Mouse (Mus musculus) heart, embryonic 11.5 days (tissue): ENCODE results near the gene 4930595D18Rik. TPM values are rescaled to one million over a fixed set of nuclear protein-coding genes. Genes with fewer than 3 reads are reported as not detected.

ENCODE experiments used
- ATAC-seq: fragments of 200-750 bp; cut with Nextera tagmentation; replicated peaks from 2 replicates; pipeline ENCODE4 v1.8.0; 2017; ENCODE audit warnings: moderate library complexity; ENCODE audit not compliant: insufficient number of reproducible peaks, low FRiP score, low TSS enrichment
- H3K27ac ChIP-seq: fragments of 300-500 bp; sonication (generic); 2 replicates; pipeline ENCODE4 v1.5.1; 2014; ENCODE audit warnings: mild to moderate bottlenecking, low read depth, low read length
- H3K27me3 ChIP-seq: fragments of 300-500 bp; sonication (generic); 2 replicates; pipeline ENCODE4 v1.6.1; 2014; ENCODE audit warnings: mild to moderate bottlenecking, low read length, mixed read lengths; ENCODE audit not compliant: control insufficient read depth, insufficient read depth
- H3K36me3 ChIP-seq: fragments of 300-500 bp; sonication (generic); 2 replicates; pipeline ENCODE4 v1.6.1; 2014; ENCODE audit warnings: mild to moderate bottlenecking, low read length, moderate library complexity, mixed read lengths; ENCODE audit not compliant: control insufficient read depth, insufficient read depth
- H3K4me1 ChIP-seq: fragments of 300-500 bp; sonication (generic); 2 replicates; pipeline ENCODE4 v1.6.1; 2014; ENCODE audit warnings: low read length; ENCODE audit not compliant: control insufficient read depth, insufficient read depth
- H3K4me2 ChIP-seq: fragments of 300-500 bp; sonication (generic); 2 replicates; pipeline ENCODE4 v1.6.1; 2014; ENCODE audit warnings: mild to moderate bottlenecking, moderate library complexity
- H3K4me3 ChIP-seq: fragments of 300-500 bp; sonication (generic); 2 replicates; pipeline ENCODE4 v1.5.1; 2014; ENCODE audit warnings: low read depth, low read length
- H3K9ac ChIP-seq: fragments of 300-500 bp; sonication (generic); 2 replicates; pipeline ENCODE4 v1.6.1; 2014; ENCODE audit warnings: mild to moderate bottlenecking, low read depth, low read length, moderate library complexity
- H3K9me3 ChIP-seq: fragments of 300-500 bp; sonication (generic); replicated peaks from 2 replicates; pipeline ENCODE4 v1.6.1; 2016; ENCODE audit warnings: low read length; ENCODE audit not compliant: control insufficient read depth
- WGBS: fragments of 180-500 bp; shearing (Covaris S2); extraction: QIAGEN DNeasy Blood & Tissue Kit; methylation state at CpG from one replicate; pipeline ENCODE4 v1.1.7; 2014; ENCODE audit not compliant: insufficient replicate concordance; 5-methylcytosine and 5-hydroxymethylcytosine counted together
- polyA plus RNA-seq: library from polyadenylated mRNA; unstranded; fragments of >200 nt; fragmentation: Nextera tagmentation; extraction: Ambion mirVana; gene quantifications from 2 replicates; pipeline ENCODE4 v1.2.1, GENCODE M21; 2014

4930595D18Rik gene
- polyA plus RNA-seq, 1 experiment from 2014 or later: not detected

DNA sequence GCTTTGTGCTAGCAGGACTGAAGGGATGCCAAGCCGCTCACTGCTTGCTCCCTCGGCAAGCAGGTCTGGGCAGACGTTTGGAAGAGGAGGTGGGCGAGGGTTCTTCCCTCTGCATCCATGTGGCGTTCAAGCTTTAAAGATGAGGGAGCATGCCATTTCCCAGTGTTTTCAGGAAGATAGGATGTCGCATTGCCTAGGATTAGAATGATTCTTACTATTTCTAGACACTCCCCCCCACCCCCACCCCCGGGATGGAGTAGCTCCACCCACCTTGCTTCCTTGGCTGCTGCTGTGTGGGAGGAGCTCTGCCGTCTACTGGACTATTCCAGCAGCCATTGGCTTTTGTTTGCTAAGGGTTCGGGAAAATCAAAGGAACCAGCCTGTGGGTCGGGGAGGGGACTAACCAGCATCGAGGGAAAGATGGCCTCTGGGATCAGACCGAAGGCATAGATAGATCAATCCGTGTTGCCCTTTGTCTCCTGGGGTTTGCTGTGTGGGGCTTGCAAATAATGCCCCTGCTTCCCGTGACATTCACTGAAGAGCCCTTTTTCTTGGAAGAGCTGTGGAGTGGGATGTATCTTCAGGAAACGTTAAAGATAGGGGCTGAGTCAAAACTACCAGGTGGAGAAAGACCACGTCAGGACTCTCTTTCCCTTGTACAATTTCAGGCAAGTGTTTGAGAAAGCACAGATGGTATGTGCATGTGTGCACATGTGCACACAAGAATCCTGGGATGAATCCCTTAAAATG, 21.8 kb downstream of the 4930595D18Rik start:
- Histone ChIP-seq H3K4me1 (peaks cover 18% of the 10 kb centered on the region), H3K4me2 (peak overlapping the region; percentile 64), H3K4me3 (peak overlapping the region; percentile 31), H3K27ac (peak overlapping the region; percentile 10; the same call in 1 of the 2 replicates), H3K9ac (peak overlapping the region; percentile 61), H3K36me3 (no peaks in the 10 kb centered on the region), H3K27me3 (no peaks in the 10 kb centered on the region), H3K9me3 (no peaks in the 10 kb centered on the region)
- WGBS: 9% methylated on average over 16 of the region's 16 CpGs
- no peak for ATAC-seq

GRCm38 (mm10) chr12:111161943-111162311, 22.4 kb downstream of the 4930595D18Rik start:
- no peaks in the 10 kb centered on the region for H3K27me3 ChIP-seq
- no peaks in the 10 kb centered on the region for H3K36me3 ChIP-seq
- 34% methylated on average over 7 of the region's 7 CpGs for WGBS
- peak overlapping the region; percentile 31 for H3K4me3 ChIP-seq
- H3K27ac ChIP-seq: 0 out of 2 replicates have a peak overlapping the region, but pooled peaks have one; percentile 29
- no peaks in the 10 kb centered on the region for H3K9me3 ChIP-seq
- H3K4me1 ChIP-seq: peaks cover 18% of the 10 kb centered on the region
- ATAC-seq: no peak
- peak overlapping the region; percentile 64 for H3K4me2 ChIP-seq
- H3K9ac ChIP-seq: 0 out of 2 replicates have a peak overlapping the region, but pooled peaks have one; percentile 39

DNA sequence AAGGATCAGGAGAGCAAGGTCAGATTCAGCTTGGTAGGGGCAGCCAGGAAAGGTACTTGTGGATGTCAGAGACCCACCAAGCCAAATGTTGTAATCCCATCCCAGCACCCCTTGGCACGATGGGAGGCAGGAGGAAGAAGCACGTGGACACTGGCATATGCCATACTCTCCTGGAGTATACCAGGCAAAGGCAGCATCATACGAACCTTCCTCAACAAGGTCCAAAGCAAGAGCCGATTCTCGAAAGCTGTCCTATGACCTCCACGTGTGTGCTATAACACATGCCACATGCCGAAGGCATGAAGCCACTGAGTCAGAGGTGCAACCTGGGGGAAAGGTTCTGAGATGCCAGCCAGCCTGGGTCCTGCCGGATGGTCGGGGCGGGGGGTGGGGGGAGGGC, 23.4 kb downstream of the 4930595D18Rik start:
- Histone ChIP-seq H3K27ac (no peak overlapping the region), H3K36me3 (no peaks in the 10 kb centered on the region), H3K4me2 (no peak overlapping the region), H3K9ac (no peak overlapping the region), H3K9me3 (no peaks in the 10 kb centered on the region), H3K27me3 (no peaks in the 10 kb centered on the region), H3K4me3 (no peak overlapping the region), H3K4me1 (peaks cover 18% of the 10 kb centered on the region)
- no peak for ATAC-seq
- 85% methylated on average over 10 of the region's 10 CpGs for WGBS

GRCm38 (mm10) chr12:111159659-111160428, 24.4 kb downstream of the 4930595D18Rik start:
- no peak overlapping the region for H3K27ac ChIP-seq

GRCm38 (mm10) chr12:111155756-111156155, 28.5 kb downstream of the 4930595D18Rik start:
- no peak overlapping the region for H3K4me2 ChIP-seq
- WGBS: 92% methylated on average over 1 of the region's 1 CpGs
- no peak overlapping the region for H3K27ac ChIP-seq
- peaks cover 6% of the 10 kb centered on the region; the same call in 1 of the 2 replicates for H3K4me1 ChIP-seq
- H3K4me3 ChIP-seq: no peak overlapping the region
- H3K27me3 ChIP-seq: no peaks in the 10 kb centered on the region
- no peaks in the 10 kb centered on the region for H3K9me3 ChIP-seq
- no peak for ATAC-seq
- H3K36me3 ChIP-seq: no peaks in the 10 kb centered on the region
- no peak overlapping the region for H3K9ac ChIP-seq

More at GRCm38 (mm10) chr12:111159659-111160428, 24.4 kb downstream of the 4930595D18Rik start:
- ATAC-seq: no peak
- H3K4me1 ChIP-seq: peaks cover 18% of the 10 kb centered on the region
- no peak overlapping the region for H3K4me3 ChIP-seq
- WGBS: 53% methylated on average over 12 of the region's 12 CpGs
- 0 out of 2 replicates have a peak overlapping the region, but pooled peaks have one; percentile 16 for H3K9ac ChIP-seq
- H3K27me3 ChIP-seq: no peaks in the 10 kb centered on the region
- H3K9me3 ChIP-seq: no peaks in the 10 kb centered on the region
- no peak overlapping the region for H3K4me2 ChIP-seq
- H3K36me3 ChIP-seq: no peaks in the 10 kb centered on the region

- H3K9ac ChIP-seq: no peak overlapping the region
- no peak for ATAC-seq
- no peaks in the 10 kb centered on the region for H3K27me3 ChIP-seq
- H3K4me1 ChIP-seq: peaks cover 4% of the 10 kb centered on the region; the same call in 1 of the 2 replicates
- no peak overlapping the region for H3K4me3 ChIP-seq
- H3K36me3 ChIP-seq: no peaks in the 10 kb centered on the region
- no peak overlapping the region for H3K4me2 ChIP-seq
- no peaks in the 10 kb centered on the region for H3K9me3 ChIP-seq
- no peak overlapping the region for H3K27ac ChIP-seq
- 62% methylated on average over 6 of the region's 6 CpGs for WGBS
Observed at GRCm38 (mm10) chr12:111154641-111155040, 29.6 kb downstream of the 4930595D18Rik start.

- H3K9ac ChIP-seq: no peak overlapping the region
- H3K4me1 ChIP-seq: peaks cover 4% of the 10 kb centered on the region; the same call in 1 of the 2 replicates
- no peaks in the 10 kb centered on the region for H3K36me3 ChIP-seq
- 74% methylated on average over 5 of the region's 5 CpGs for WGBS
- H3K9me3 ChIP-seq: no peaks in the 10 kb centered on the region
- H3K4me3 ChIP-seq: no peak overlapping the region
- H3K27ac ChIP-seq: no peak overlapping the region
- no peak for ATAC-seq
- H3K27me3 ChIP-seq: no peaks in the 10 kb centered on the region
- no peak overlapping the region for H3K4me2 ChIP-seq
Observed at GRCm38 (mm10) chr12:111153946-111154345, 30.3 kb downstream of the 4930595D18Rik start.

DNA sequence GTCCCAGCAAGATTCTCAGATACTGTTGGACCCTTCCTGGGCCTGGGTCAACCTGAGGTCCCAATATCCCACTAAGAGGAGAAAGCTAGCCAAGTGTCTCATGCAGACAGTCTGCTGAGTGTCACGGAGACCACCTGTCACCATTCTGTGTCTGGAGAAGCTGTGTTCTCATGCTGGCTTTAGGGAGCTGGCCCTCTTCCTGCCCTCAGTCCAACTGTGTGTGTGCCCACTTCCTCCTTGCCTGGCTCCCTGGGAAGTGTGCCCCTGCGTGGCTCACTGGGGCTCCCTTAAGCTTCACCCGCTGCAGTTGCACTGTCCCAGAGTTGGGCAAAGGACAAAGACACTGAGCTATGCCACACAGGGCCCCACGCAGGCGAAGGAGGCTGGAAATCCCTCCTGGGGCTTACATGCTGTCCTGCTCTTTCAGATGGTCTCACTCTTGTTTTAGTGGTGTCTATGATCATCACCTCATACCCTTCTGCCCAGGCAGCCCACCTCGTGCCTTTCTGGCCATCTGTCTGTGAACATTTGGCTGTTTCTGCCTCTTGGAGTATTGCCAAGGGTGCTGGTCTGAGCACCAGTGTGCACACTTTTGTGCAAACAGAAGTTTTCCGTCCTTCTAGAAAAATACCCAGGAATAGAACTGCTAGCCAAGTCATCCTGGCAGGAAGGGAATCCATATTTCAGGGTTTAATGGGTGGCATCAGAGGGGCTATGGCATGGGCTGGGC, 31.1 kb downstream of the 4930595D18Rik start:
- whole genome bisulfite sequencing: 68% methylated on average over 7 of the region's 7 CpGs
- H3K9me3 ChIP-seq: no peaks in the 10 kb centered on the region
- no peak overlapping the region for H3K9ac ChIP-seq
- no peak overlapping the region for H3K4me2 ChIP-seq
- no peak for ATAC-seq
- no peaks in the 10 kb centered on the region for H3K27me3 ChIP-seq
- no peak overlapping the region for H3K4me3 ChIP-seq
- no peak overlapping the region for H3K27ac ChIP-seq
- peaks cover 4% of the 10 kb centered on the region; the same call in 1 of the 2 replicates for H3K4me1 ChIP-seq
- H3K36me3 ChIP-seq: no peaks in the 10 kb centered on the region
